Mouse (Mus musculus) hindbrain, postnatal 0 days (tissue): ENCODE data around the gene Pip5k1b. TPM values are rescaled to one million over a fixed set of nuclear protein-coding genes. Genes with fewer than 3 reads are reported as not detected.

ENCODE experiments used
- ATAC-seq: fragments of 200-750 bp; cut with Nextera tagmentation; 2 replicates; pipeline ENCODE4 v1.8.0; 2017; ENCODE audit warnings: mild to moderate bottlenecking, moderate TSS enrichment, moderate library complexity
- DNase-seq: peaks from one replicate; pipeline ENCODE4 v3.0.0-alpha.2; 2015; ENCODE audit warnings: low spot score
- H3K27ac ChIP-seq: fragments of 300-500 bp; sonication (generic); 2 replicates; pipeline ENCODE4 v1.5.1; 2014; ENCODE audit warnings: mild to moderate bottlenecking
- H3K27me3 ChIP-seq: fragments of 300-500 bp; sonication (generic); 2 replicates; pipeline ENCODE4 v1.6.1; 2014; ENCODE audit warnings: low read length, mixed read lengths; ENCODE audit not compliant: insufficient read depth
- H3K36me3 ChIP-seq: fragments of 300-500 bp; sonication (generic); 2 replicates; pipeline ENCODE4 v1.6.1; 2014; ENCODE audit warnings: low read length, mixed read lengths; ENCODE audit not compliant: insufficient read depth
- H3K4me1 ChIP-seq: fragments of 300-500 bp; sonication (generic); 2 replicates; pipeline ENCODE4 v1.6.1; 2014; ENCODE audit warnings: antibody characterized with exemption, low read length, mixed read lengths; ENCODE audit not compliant: insufficient read depth
- H3K4me2 ChIP-seq: fragments of 300-500 bp; sonication (generic); 2 replicates; pipeline ENCODE4 v1.6.1; 2014; ENCODE audit warnings: low read depth, mild to moderate bottlenecking, low read length, moderate library complexity, mixed read lengths
- H3K4me3 ChIP-seq: fragments of 300-500 bp; sonication (generic); 2 replicates; pipeline ENCODE4 v1.5.1; 2014; ENCODE audit warnings: low read length
- H3K9ac ChIP-seq: fragments of 300-500 bp; sonication (generic); replicated peaks from 2 replicates; pipeline ENCODE4 v1.6.1; 2014; ENCODE audit warnings: mild to moderate bottlenecking, low read length, moderate library complexity, mixed read lengths
- H3K9me3 ChIP-seq: fragments of 300-500 bp; sonication (generic); 2 replicates; pipeline ENCODE4 v1.6.1; 2016; ENCODE audit warnings: low read length, mixed read lengths
- CTCF ChIP-seq: IDR thresholded peaks from 2 replicates; pipeline ENCODE4 v1.5.1; 2016; ENCODE audit warnings: antibody characterized with exemption, control low read depth, low read depth
- WGBS: fragments of 180-500 bp; shearing (Covaris S2); extraction: QIAGEN DNeasy Blood & Tissue Kit; methylation state at CpG from one replicate; pipeline ENCODE4 v1.1.7; 2014; 5-methylcytosine and 5-hydroxymethylcytosine counted together
- polyA plus RNA-seq: library from polyadenylated mRNA; unstranded; fragments of >200 nt; fragmentation: Nextera tagmentation; extraction: Ambion mirVana; gene quantifications from 2 replicates; pipeline ENCODE4 v1.2.1, GENCODE M21; 2015
- total RNA-seq: library from RNA; depleted of rRNA; stranded (reverse); fragments of >200 nt; gene quantifications from 2 replicates; pipeline ENCODE4 v1.2.3, GENCODE M21; 2014

Gene Pip5k1b
- total and polyA plus RNA-seq, 2 experiments from 2014 or later: 2.0 to 2.2 TPM

DNA sequence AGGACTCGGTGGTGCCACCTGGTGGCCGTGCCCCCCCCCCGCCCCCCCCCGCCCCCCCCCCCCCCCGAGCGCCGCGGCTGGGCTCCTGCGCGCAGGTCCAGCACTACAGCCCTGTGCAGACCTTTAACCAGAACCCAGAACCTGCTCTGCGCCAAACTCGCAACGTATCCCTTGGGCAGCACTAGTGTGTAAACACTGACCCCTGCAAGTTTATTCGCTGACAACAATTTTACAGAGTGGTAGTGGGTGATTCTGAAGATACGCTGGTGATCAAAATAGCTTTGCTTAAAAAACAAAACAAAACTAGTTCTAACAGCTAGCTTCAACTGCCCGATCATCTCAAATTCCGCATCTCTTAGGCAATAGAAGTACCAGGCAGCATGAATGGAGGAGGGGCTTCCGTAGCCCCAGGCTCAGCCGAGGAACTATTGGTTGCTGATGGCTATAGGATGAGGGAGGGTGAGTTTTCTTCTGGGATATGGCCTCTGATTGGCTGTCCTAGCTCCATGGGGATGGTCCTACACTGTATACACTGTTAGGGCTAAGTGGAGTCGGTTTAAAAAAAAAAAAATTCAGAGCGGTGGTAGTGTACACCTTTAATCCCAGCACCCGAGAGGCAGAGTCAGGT, 275.0 kb downstream of the Pip5k1b start, which contains the start of gene Fxn:
Gene Fxn (minus strand): TSS at position 5 of the 628 bp plus-strand sequence.
- H3K36me3 ChIP-seq: no peaks in the 10 kb centered on the region; the same call in 1 of the 2 replicates
- H3K27me3 ChIP-seq: no peaks in the 10 kb centered on the region
- H3K9ac ChIP-seq: peak within 1 kb of the TSS; percentile 67
- ATAC-seq (peak; percentile 87), DNase-seq (peak; percentile 79)
- peak within 1 kb of the TSS; percentile 66 for H3K4me3 ChIP-seq
- TF ChIP-seq CTCF: no peak
- WGBS: under 1% methylated on average over 15 of the region's 22 CpGs
- peak within 1 kb of the TSS; percentile 84 for H3K27ac ChIP-seq
- H3K4me2 ChIP-seq: peak within 1 kb of the TSS; percentile 81
- H3K9me3 ChIP-seq: no peaks in the 10 kb centered on the region
- H3K4me1 ChIP-seq: 0 out of 2 replicates have a peak, but pooled peaks cover 7% of the 10 kb centered on the region

- no peaks in the 10 kb centered on the region for H3K9me3 ChIP-seq
- no peaks in the 10 kb centered on the region; the same call in 1 of the 2 replicates for H3K36me3 ChIP-seq
- H3K27ac ChIP-seq: peak overlapping the region; percentile 84
- WGBS: under 1% methylated on average over 77 of the region's 78 CpGs
- DNase-seq (peak; percentile 94), ATAC-seq (peak; percentile 80)
- H3K9ac ChIP-seq: peak overlapping the region; percentile 67
- H3K4me2 ChIP-seq: peak overlapping the region; percentile 81
- 0 out of 2 replicates have a peak, but pooled peaks cover 7% of the 10 kb centered on the region for H3K4me1 ChIP-seq
- peak overlapping the region; percentile 66 for H3K4me3 ChIP-seq
- peak; percentile 39 for TF ChIP-seq CTCF
- H3K27me3 ChIP-seq: no peaks in the 10 kb centered on the region
Observed at GRCm38 (mm10) chr19:24279706-24280600, 275.7 kb downstream of the Pip5k1b start.

- Histone ChIP-seq H3K27ac (no peak overlapping the region), H3K9ac (peak overlapping the region; percentile 67; the same call in 1 of the 2 replicates), H3K27me3 (no peaks in the 10 kb centered on the region), H3K4me3 (no peak overlapping the region), H3K4me1 (0 out of 2 replicates have a peak, but pooled peaks cover 7% of the 10 kb centered on the region), H3K4me2 (peak overlapping the region; percentile 81; the same call in 1 of the 2 replicates), H3K9me3 (no peaks in the 10 kb centered on the region), H3K36me3 (no peaks in the 10 kb centered on the region; the same call in 1 of the 2 replicates)
- TF ChIP-seq CTCF: no peak
- DNase-seq (no peak), ATAC-seq (no peak)
- WGBS: 86% methylated on average over 15 of the region's 15 CpGs
Observed at GRCm38 (mm10) chr19:24278859-24279258, 276.8 kb downstream of the Pip5k1b start.

DNA sequence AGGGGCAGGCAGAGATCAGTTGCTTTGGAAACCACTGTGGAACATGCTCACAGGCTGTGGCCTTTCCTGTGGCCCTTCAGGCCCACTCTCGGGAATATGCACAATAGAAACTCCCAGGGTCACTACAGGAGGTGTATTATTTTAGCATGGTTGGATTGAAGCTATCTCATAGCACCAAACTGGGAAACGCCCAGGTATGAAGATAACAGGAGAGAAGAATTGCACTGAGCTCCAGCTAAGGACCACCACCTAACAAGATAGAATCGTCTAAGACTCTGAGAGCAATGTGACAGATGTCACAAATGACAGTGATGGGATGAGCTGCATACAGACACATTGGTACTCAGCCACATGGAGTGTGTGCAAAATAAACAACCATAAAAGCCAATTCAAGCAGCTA, 281.4 kb downstream of the Pip5k1b start:
- ATAC-seq (no peak), DNase-seq (no peak)
- 51% methylated on average over 3 of the region's 3 CpGs for WGBS

DNA sequence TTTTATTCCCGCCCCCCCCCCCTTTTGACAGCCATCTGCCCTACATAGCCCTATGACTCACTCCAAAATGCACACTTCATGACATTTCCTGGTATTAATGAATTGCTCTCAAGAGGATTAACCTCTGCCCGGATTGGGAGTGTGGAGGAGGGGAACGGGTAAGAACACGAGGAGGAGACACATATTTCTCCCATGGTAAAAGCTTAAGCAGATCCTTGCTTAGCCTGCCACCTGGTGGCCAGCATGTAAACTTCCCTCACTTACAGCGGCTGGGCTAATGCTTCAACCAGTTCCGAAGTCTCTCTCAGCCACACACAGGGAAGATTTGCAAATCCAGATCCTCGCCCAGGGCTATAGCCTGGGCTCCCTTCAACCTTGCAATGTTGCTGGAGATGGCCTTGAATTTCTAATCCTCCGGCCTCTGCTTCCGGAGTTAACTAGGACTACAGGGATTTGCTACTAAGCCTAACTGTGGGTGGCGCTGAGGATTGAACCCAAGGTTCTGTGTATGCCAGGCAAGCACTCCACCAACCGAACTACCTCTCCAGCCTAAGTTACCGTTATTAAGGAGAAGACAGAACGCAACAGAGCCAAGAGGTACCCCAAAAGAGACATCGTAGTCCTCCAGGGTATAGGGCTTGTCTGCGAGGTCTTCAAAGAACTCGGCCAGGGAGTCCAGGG, 283.8 kb downstream of the Pip5k1b start:
- WGBS: 44% methylated on average over 16 of the region's 16 CpGs
- H3K4me1 ChIP-seq: no peaks in the 10 kb centered on the region
- no peaks in the 10 kb centered on the region for H3K9me3 ChIP-seq
- no peak overlapping the region for H3K27ac ChIP-seq
- H3K4me2 ChIP-seq: 0 out of 2 replicates have a peak overlapping the region, but pooled peaks have one; percentile 14
- DNase-seq: peak; percentile 92
- TF ChIP-seq CTCF: peak; percentile 95
- H3K36me3 ChIP-seq: no peaks in the 10 kb centered on the region; the same call in 1 of the 2 replicates
- H3K27me3 ChIP-seq: no peaks in the 10 kb centered on the region
- ATAC-seq: peak; percentile 90
- no peak overlapping the region for H3K4me3 ChIP-seq
- H3K9ac ChIP-seq: no peak overlapping the region

More for the DNA sequence above, 281.4 kb downstream of the Pip5k1b start:
- no peak overlapping the region for H3K4me2 ChIP-seq
- no peak for TF ChIP-seq CTCF
- H3K4me1 ChIP-seq: 0 out of 2 replicates have a peak, but pooled peaks cover 3% of the 10 kb centered on the region
- no peak overlapping the region for H3K4me3 ChIP-seq
- no peaks in the 10 kb centered on the region for H3K9me3 ChIP-seq
- no peaks in the 10 kb centered on the region for H3K27me3 ChIP-seq
- H3K36me3 ChIP-seq: no peaks in the 10 kb centered on the region; the same call in 1 of the 2 replicates
- H3K27ac ChIP-seq: no peak overlapping the region
- no peak overlapping the region for H3K9ac ChIP-seq

DNA sequence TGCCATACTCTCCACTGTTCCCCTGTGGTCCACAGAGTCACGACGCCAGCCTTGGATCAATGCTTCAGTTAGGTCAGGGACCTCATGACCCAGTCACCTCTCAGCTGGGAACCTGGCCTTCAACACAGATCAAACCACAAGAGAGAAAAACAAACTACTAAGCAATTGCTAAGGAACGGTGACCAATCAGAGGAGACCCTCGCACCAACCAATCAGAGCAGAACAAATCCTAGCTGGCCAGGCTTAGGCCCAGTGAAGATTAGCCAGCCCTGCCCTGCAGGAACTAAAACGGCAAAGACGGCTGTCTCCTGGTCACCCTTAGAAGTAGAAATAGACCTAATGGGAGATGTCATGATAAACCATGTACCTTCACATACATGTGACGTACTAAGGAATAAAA, 284.3 kb downstream of the Pip5k1b start:
- no peak overlapping the region for H3K9ac ChIP-seq
- ATAC-seq (peak; percentile 76), DNase-seq (peak; percentile 22)
- no peak overlapping the region for H3K4me3 ChIP-seq
- H3K4me1 ChIP-seq: no peaks in the 10 kb centered on the region
- H3K9me3 ChIP-seq: no peaks in the 10 kb centered on the region
- H3K27me3 ChIP-seq: no peaks in the 10 kb centered on the region
- H3K27ac ChIP-seq: no peak overlapping the region
- H3K36me3 ChIP-seq: no peaks in the 10 kb centered on the region
- 47% methylated on average over 7 of the region's 7 CpGs for WGBS
- H3K4me2 ChIP-seq: 0 out of 2 replicates have a peak overlapping the region, but pooled peaks have one; percentile 14
- no peak for TF ChIP-seq CTCF
